Mouse (Mus musculus) splenic B cell, adult 2 months (primary cell): ENCODE results near the gene Syap1.
"Not testable (repeated sequence)": the region's sequence is repeated elsewhere in the genome, so short reads cannot be mapped to it uniquely, and the experiment has no call there.

Experiments
- DNase-seq: peaks from one replicate; pipeline ENCODE4 v3.0.0-alpha.2; 2011; ENCODE audit warnings: low read depth, low spot score
- H3K27me3 ChIP-seq: 2 replicates; pipeline ENCODE4 v1.6.1; 2012; ENCODE audit warnings: mild to moderate bottlenecking, low read length, moderate library complexity, mixed read lengths; ENCODE audit not compliant: control insufficient read depth, poor library complexity, insufficient read depth, severe bottlenecking
- H3K36me3 ChIP-seq: 2 replicates; pipeline ENCODE4 v1.6.1; 2012; ENCODE audit warnings: mild to moderate bottlenecking, low read length, moderate library complexity, mixed read lengths; ENCODE audit not compliant: control insufficient read depth, poor library complexity, insufficient read depth, severe bottlenecking

Syap1 gene

DNA sequence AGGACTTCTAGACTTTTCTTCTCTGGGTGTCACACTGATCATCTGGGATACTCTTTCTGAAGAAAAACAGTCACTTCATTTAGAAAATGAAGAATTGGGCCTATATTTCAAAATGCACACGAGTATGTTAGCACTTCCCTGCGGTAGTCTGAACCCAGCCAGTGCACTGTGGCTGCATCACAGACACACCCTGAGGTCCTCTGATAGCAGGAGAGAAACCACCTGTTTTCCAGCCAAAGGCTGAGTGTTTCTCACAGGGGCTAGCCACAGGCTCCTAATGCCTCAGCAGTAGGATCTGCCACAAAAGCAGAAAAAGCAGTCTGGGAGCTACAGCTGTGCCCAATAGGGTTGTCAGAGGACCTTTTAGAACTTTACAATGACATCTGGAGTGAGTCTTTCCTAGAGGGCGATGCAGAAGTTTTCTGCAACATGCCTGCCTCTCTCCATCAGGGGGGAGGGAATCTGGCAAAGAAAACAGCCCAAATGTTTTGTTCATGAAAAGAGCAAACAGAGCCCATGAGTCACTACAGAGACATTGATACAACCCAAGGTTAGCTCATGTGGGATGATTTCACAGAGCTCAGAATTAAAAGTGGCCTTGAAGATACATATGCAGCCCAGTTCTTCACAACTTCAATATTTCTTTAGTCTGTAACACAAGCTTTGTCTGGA lies 19.8 kb downstream of the Syap1 start:
- Histone ChIP-seq H3K27me3 (no peaks in the 10 kb centered on the region), H3K36me3 (no peaks in the 10 kb centered on the region)
- no peak for DNase-seq

DNA sequence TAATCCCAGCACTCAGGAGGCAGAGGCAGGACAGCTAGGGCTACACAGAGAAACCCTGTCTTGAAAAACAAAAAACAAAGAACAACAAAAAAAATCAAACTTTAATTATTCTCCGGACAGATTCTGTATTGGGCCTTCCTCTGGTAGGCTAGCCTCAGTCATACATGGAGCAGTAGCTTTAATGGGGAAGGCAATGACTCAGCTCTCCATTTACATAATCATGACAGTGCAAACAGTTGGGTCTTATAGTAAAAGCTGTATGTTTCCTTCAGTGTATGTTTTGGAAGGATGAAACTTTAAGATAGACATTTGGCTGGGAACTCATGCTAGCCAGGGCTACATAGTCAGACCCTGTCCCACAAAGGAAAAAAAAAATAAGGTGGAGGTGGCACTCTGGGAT lies 39.6 kb downstream of the Syap1 start:
- Histone ChIP-seq H3K36me3 (no peaks in the 10 kb centered on the region), H3K27me3 (no peaks in the 10 kb centered on the region)
- no peak for DNase-seq

GRCm38 (mm10) chrX:162845531-162845930 lies 42.7 kb downstream of the Syap1 start:
- Histone ChIP-seq H3K27me3 (no peaks in the 10 kb centered on the region), H3K36me3 (no peaks in the 10 kb centered on the region)
- DNase-seq: no peak

GRCm38 (mm10) chrX:162844447-162845100 lies 43.7 kb downstream of the Syap1 start:
- H3K36me3 ChIP-seq: no peaks in the 10 kb centered on the region
- DNase-seq: no peak
- H3K27me3 ChIP-seq: no peaks in the 10 kb centered on the region

DNA sequence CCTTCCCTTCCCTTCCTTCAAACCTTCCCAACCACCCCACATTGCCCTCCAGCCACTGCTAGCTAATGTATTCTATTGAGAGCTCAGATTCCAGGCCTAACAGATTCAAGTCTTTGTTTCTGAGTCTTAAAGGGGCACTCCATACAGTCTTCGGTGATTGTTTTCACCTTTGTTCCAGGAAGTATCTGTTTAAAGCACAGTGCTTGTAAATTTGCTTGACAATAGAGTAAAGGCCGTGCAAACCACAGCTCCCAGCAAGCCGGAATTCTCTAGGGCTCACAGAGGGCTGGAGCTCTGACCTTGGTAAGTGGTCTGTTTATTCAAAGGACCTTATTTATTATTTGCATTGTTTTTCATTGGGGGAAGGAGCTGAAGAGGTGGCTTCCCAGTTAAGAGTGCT lies 56.1 kb downstream of the Syap1 start:
- Histone ChIP-seq H3K27me3 (no peaks in the 10 kb centered on the region), H3K36me3 (no peaks in the 10 kb centered on the region)
- DNase-seq: no peak

DNA sequence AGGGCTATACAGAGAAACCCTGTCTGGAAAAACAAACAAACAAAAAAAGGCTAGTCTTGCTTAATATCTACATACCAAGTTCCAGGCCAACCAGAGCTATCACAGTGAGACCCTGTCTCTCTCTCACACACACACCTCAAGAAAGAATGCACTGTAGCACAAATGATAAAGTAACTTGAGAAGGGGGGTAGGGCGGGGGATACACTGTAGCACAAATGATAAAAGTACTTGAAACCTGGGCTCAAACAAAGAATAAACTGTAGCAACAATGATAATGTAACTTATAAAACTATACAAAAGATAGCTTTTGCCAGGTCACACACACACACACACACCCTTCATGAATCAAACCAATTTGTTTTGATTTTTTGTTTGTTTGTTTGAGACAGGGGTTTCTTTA lies 56.7 kb downstream of the Syap1 start:
- no peaks in the 10 kb centered on the region for H3K36me3 ChIP-seq
- DNase-seq: no peak
- H3K27me3 ChIP-seq: no peaks in the 10 kb centered on the region

DNA sequence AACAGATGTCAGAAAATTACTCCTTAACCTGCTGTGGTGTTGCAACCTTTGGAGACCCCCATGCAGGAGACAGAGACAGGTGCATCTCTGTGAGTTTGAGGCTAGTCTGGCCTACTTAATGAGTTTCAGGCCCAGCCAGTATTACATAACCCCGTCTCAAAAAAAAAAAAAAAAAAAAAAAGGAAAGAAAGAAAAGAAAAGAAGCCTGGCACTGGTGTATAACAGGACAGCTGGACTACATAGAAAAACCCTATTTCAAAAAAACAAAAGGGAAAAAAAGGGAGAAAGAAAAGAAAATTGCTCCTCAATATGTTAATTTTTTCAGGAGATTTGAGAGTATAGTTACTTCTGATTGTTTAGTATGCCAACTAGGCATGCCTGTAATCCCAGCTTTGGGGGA lies 57.2 kb downstream of the Syap1 start:
- Histone ChIP-seq H3K27me3 (no peaks in the 10 kb centered on the region), H3K36me3 (no peaks in the 10 kb centered on the region)
- no peak for DNase-seq

- DNase-seq, H3K36me3 ChIP-seq, H3K27me3 ChIP-seq: not testable (repeated sequence)
Measured at GRCm38 (mm10) chrX:162830313-162830712, 57.9 kb downstream of the Syap1 start.

GRCm38 (mm10) chrX:162829741-162830140 lies 58.5 kb downstream of the Syap1 start:
- no peaks in the 10 kb centered on the region for H3K36me3 ChIP-seq
- H3K27me3 ChIP-seq: no peaks in the 10 kb centered on the region
- no peak for DNase-seq

DNA sequence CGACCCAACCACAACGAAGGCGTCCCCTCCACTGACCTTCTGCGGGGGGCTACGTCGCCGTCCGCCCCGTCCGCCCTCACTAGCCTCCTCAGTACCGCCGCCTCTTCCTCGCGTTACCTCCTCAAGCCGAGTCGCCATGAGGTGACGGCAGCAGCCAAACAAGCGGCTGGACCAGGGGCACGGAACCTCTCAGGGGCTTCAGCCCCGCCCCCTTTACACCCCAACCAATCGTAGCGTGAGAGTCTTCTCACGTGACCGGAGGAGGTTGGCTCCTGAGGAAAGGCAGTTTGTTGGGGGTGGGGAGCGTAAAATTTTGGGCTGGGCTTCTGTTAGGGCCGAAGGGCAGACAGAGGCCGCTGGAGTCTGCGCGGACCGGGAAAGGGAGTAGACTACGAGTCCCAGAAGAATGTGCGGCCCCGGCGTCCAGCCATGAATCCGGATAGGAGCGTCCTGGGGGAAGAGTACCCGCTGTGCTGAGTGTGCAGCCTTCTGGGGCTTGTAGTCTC lies 59.0 kb downstream of the Syap1 start, which contains the start of gene Txlng:
Gene Txlng, minus strand, starts transcription at position 252 of the 506 bp plus-strand sequence.
- peak; percentile 97 for DNase-seq
- no peaks in the 10 kb centered on the region for H3K27me3 ChIP-seq
- no peaks in the 10 kb centered on the region for H3K36me3 ChIP-seq

DNA sequence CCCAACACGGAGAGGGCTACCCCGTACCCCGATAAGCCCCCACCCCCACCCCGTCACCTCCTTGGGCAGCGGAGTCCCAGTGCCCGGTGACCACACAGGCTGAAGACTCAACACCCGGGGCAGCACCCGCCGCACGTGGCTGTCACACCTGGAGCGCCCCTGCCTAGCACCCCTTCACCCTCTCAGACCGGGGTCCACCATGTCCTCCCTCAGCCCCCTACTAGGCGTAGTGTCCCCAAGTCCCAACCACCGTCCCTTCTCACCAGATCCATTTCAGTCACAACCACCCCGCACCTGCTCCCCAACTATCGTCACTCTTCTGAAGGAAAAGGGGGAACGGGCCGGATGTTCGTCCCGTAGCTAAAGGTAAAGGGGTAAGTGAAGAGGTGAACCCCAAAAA lies 59.5 kb downstream of the Syap1 start:
- peak; percentile 17 for DNase-seq
- no peaks in the 10 kb centered on the region for H3K27me3 ChIP-seq
- H3K36me3 ChIP-seq: no peaks in the 10 kb centered on the region

DNA sequence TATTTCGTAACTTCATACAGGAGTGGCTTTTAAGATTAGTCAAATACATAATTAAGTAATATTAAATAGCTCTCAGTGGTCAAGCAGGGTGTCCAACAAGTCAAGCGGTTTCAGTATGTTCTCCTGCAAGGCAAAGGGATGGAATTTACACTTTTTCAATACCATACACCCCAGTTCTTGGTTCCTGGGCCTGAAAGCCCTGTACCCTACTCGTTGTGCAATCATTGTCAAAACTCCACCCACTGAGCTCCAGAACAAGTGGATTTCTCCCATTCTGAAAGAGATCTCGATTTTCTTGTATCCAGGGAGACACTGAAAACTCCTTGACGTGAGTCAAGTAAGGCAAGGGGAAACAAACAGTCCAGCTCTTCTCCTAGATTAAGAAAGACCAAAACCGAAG lies 60.2 kb downstream of the Syap1 start:
- Histone ChIP-seq H3K27me3 (no peaks in the 10 kb centered on the region), H3K36me3 (no peaks in the 10 kb centered on the region)
- no peak for DNase-seq
